Mouse (Mus musculus) limb, embryonic 11.5 days (tissue): ENCODE results near the gene Aptx. TPM values are rescaled to one million over a fixed set of nuclear protein-coding genes. Genes with fewer than 3 reads are reported as not detected.
A peak's percentile ranks its signal among the peaks of the same experiment; 100 is the strongest.

ENCODE experiments used
- ATAC-seq: fragments of 200-750 bp; cut with Nextera tagmentation; 2 replicates; pipeline ENCODE4 v1.8.0; 2017; ENCODE audit warnings: low read depth; ENCODE audit not compliant: insufficient number of reproducible peaks, low FRiP score, low TSS enrichment
- DNase-seq: peaks from one replicate; pipeline ENCODE4 v3.0.0-alpha.2; 2015; ENCODE audit warnings: low spot score
- H3K27ac ChIP-seq: fragments of 300-500 bp; sonication (generic); replicated peaks from 2 replicates; pipeline ENCODE4 v1.5.1; 2014; ENCODE audit warnings: low read depth, mild to moderate bottlenecking, low read length
- H3K27me3 ChIP-seq: fragments of 300-500 bp; sonication (generic); 2 replicates; pipeline ENCODE4 v1.6.1; 2014; ENCODE audit warnings: mild to moderate bottlenecking, low read length, mixed read lengths; ENCODE audit not compliant: control insufficient read depth, insufficient read depth
- H3K36me3 ChIP-seq: fragments of 300-500 bp; sonication (generic); 2 replicates; pipeline ENCODE4 v1.6.1; 2014; ENCODE audit warnings: mild to moderate bottlenecking, low read length, moderate library complexity, mixed read lengths; ENCODE audit not compliant: control insufficient read depth, insufficient read depth
- H3K4me1 ChIP-seq: fragments of 300-500 bp; sonication (generic); 2 replicates; pipeline ENCODE4 v1.6.1; 2014; ENCODE audit warnings: low read length, mixed read lengths; ENCODE audit not compliant: control insufficient read depth, insufficient read depth
- H3K4me2 ChIP-seq: fragments of 300-500 bp; sonication (generic); 2 replicates; pipeline ENCODE4 v1.6.1; 2014; ENCODE audit warnings: low read depth, mild to moderate bottlenecking, moderate library complexity; ENCODE audit not compliant: severe bottlenecking
- H3K4me3 ChIP-seq: fragments of 300-500 bp; sonication (generic); 2 replicates; pipeline ENCODE4 v1.5.1; 2014; ENCODE audit warnings: low read depth, low read length
- H3K9ac ChIP-seq: fragments of 300-500 bp; sonication (generic); 2 replicates; pipeline ENCODE4 v1.6.1; 2014; ENCODE audit warnings: mild to moderate bottlenecking, low read length
- H3K9me3 ChIP-seq: fragments of 300-500 bp; sonication (generic); 2 replicates; pipeline ENCODE4 v1.6.1; 2016; ENCODE audit warnings: low read length; ENCODE audit not compliant: control insufficient read depth
- WGBS: fragments of 180-500 bp; shearing (Covaris S2); extraction: QIAGEN DNeasy Blood & Tissue Kit; methylation state at CpG from one replicate; pipeline ENCODE4 v1.1.7; 2014; 5-methylcytosine and 5-hydroxymethylcytosine counted together
- polyA plus RNA-seq: library from polyadenylated mRNA; unstranded; fragments of >200 nt; fragmentation: Nextera tagmentation; extraction: Ambion mirVana; gene quantifications from 2 replicates; pipeline ENCODE4 v1.2.1, GENCODE M21; 2014

The Aptx gene
- polyA plus RNA-seq, 1 experiment from 2014 or later = 35.4 TPM

DNA sequence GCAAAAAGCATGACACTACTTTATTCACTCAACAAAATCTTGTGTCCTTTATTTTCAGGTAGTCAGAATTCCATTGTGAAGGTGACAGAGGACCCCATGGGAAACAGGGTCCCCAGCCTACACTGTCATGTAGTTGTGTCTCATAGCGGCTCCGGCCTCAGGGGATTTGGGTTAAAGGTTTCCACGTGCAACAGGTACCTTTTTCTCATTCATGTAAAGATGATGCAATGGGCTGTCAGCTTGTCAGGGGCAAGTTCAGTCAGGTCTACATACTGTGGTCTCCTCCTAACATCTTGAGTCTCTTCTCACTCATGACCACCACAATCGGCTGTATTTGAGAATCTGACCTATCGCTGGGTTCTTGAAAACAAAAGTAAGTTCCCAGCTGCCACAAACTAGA lies 20.6 kb downstream of the Aptx start:
- no peak for DNase-seq
- ATAC-seq = no peak
- 86% methylated on average over 5 of the region's 5 CpGs for WGBS
- Histone ChIP-seq H3K27me3 (no peaks in the 10 kb centered on the region), H3K27ac (no peak overlapping the region), H3K9ac (no peak overlapping the region), H3K9me3 (no peaks in the 10 kb centered on the region), H3K4me3 (no peak overlapping the region), H3K4me1 (no peaks in the 10 kb centered on the region), H3K36me3 (peaks cover 3% of the 10 kb centered on the region; the same call in 1 of the 2 replicates), H3K4me2 (no peak overlapping the region)

DNA sequence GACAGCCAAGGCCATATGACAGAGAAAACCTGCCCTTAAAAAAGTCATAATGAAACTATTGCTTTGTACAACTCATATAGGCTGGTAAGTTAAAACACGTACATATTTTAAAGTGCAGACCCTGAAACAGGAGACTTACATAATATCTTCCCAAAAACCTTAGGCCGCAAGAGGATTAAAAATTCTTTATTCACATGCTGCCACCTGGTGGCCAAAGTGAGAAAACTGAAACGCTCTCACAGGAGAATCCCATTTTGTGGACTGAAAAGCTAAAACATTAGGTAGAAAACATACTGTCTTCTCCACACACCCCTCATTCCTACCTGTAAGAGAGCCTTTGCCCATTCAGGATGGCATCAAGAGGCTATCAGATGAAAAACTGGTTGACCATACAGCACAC lies 21.1 kb downstream of the Aptx start:
- no peak overlapping the region for H3K27ac ChIP-seq
- peak; percentile 73 for DNase-seq
- 25% methylated on average over 3 of the region's 3 CpGs for WGBS
- no peaks in the 10 kb centered on the region for H3K9me3 ChIP-seq
- H3K4me3 ChIP-seq = no peak overlapping the region
- no peaks in the 10 kb centered on the region for H3K27me3 ChIP-seq
- no peaks in the 10 kb centered on the region for H3K4me1 ChIP-seq
- peaks cover 3% of the 10 kb centered on the region; the same call in 1 of the 2 replicates for H3K36me3 ChIP-seq
- no peak overlapping the region for H3K9ac ChIP-seq
- H3K4me2 ChIP-seq = no peak overlapping the region
- no peak for ATAC-seq

DNA sequence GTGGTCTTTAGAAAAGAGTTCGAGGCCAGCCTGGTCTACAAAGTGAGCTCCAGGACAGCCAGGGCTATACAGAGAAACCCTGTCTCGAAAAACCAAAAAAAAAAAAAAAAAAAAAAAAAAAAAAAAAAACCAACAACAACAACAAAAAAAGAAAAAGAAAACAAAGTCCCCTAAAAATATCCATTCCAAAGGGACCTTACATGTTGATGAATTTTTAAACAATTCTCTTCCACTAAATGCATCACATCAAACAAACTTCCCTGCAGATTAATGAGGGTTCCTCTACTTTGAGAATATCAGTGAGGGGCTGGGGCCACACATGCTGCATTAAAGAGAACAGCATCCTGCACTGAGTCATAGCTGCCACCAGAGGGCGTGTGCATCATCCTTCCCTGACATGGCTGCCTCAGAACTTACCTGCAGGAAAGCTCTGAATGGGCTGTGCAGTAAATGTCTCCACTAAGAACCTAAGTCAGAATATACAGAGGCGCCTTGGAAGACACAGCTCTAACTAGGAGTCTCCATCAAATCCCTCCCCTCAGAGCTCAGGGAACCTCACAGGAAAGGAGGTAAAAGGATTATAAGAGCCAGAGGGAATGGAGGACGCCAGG lies 22.6 kb downstream of the Aptx start:
- Histone ChIP-seq H3K9ac (no peak overlapping the region), H3K9me3 (no peaks in the 10 kb centered on the region), H3K4me2 (no peak overlapping the region), H3K36me3 (no peaks in the 10 kb centered on the region), H3K4me1 (peaks cover 4% of the 10 kb centered on the region; the same call in 1 of the 2 replicates), H3K27me3 (no peaks in the 10 kb centered on the region), H3K27ac (no peak overlapping the region), H3K4me3 (no peak overlapping the region)
- ATAC-seq (no peak), DNase-seq (peak; percentile 57)
- 51% methylated on average over 5 of the region's 5 CpGs for WGBS

DNA sequence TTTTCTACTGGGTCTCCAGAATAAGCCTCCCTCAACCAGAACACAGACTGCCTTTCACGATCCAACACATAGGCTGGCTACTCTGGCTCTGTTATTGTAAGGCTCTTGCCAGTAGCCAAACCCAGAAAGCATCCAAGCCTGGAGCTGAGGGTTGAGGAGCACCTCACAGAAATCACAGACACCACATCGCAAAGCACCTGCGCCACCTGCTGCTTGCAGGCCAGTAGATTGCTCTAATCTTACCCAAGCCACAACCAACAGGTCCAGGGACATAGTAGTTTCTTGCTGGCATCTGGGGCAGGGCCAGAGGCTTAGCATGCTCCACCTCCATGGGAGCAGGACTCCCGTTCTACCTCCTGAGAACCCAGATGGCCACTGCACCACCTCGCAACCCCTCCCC lies 25.9 kb downstream of the Aptx start:
- 27% methylated on average over 5 of the region's 5 CpGs for WGBS
- H3K4me2 ChIP-seq = no peak overlapping the region
- H3K27ac ChIP-seq = no peak overlapping the region
- no peaks in the 10 kb centered on the region for H3K9me3 ChIP-seq
- no peak overlapping the region for H3K4me3 ChIP-seq
- DNase-seq (peak; percentile 43), ATAC-seq (no peak)
- H3K4me1 ChIP-seq = peaks cover 4% of the 10 kb centered on the region; the same call in 1 of the 2 replicates
- no peaks in the 10 kb centered on the region for H3K36me3 ChIP-seq
- H3K27me3 ChIP-seq = no peaks in the 10 kb centered on the region
- H3K9ac ChIP-seq = no peak overlapping the region

DNA sequence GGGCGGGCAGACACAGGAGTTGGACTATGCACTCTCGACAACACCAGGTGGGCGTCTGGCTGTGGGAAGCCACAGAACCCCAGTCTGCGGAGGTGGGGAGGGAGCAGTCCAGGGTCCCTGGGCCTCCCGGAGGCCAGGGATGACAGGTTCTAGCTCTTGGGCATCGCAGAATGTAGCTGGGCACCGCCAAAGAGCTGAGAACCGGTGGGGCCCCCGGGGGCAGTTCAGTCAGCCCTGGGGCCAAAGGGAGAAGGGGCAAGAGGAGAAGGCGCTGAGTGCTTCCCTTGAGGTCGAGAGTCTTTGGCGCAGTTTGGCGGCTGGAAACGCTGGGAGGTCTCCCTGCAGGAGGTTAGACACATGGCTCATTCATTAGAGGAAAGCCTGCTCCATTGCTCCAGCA lies 26.7 kb downstream of the Aptx start:
- 13% methylated on average over 14 of the region's 14 CpGs for WGBS
- H3K9me3 ChIP-seq = no peaks in the 10 kb centered on the region
- peak; percentile 25 for DNase-seq
- no peaks in the 10 kb centered on the region for H3K36me3 ChIP-seq
- H3K27me3 ChIP-seq = no peaks in the 10 kb centered on the region
- peak overlapping the region; percentile 19; the same call in 1 of the 2 replicates for H3K4me2 ChIP-seq
- H3K27ac ChIP-seq = no peak overlapping the region
- no peak for ATAC-seq
- no peak overlapping the region for H3K9ac ChIP-seq
- peaks cover 4% of the 10 kb centered on the region; the same call in 1 of the 2 replicates for H3K4me1 ChIP-seq
- no peak overlapping the region for H3K4me3 ChIP-seq

DNA sequence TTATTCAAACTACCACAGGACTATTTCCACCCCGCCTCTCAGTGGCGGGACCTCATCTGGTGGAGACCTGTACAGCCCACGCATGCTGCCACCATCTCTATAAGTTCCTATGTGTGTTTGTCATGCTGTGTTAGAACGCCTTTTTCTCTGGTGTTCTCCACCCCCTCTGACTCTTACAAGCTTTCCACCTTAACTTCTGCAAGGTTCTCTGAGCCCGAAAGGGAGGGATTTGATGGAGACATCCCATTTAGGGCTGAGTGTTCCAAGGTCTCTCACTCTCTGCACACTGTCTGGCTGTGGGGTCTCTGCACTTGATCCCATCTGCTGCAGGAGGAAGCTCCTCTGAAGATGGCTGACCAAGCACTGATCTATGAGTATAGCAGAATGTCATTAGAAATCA lies 29.5 kb downstream of the Aptx start:
- no peaks in the 10 kb centered on the region for H3K36me3 ChIP-seq
- no peak for DNase-seq
- no peak overlapping the region for H3K27ac ChIP-seq
- WGBS = 96% methylated on average over 5 of the region's 5 CpGs
- no peaks in the 10 kb centered on the region for H3K27me3 ChIP-seq
- H3K9me3 ChIP-seq = no peaks in the 10 kb centered on the region
- H3K9ac ChIP-seq = no peak overlapping the region
- no peak for ATAC-seq
- no peak overlapping the region for H3K4me2 ChIP-seq
- H3K4me1 ChIP-seq = peaks cover 4% of the 10 kb centered on the region; the same call in 1 of the 2 replicates
- no peak overlapping the region for H3K4me3 ChIP-seq

DNA sequence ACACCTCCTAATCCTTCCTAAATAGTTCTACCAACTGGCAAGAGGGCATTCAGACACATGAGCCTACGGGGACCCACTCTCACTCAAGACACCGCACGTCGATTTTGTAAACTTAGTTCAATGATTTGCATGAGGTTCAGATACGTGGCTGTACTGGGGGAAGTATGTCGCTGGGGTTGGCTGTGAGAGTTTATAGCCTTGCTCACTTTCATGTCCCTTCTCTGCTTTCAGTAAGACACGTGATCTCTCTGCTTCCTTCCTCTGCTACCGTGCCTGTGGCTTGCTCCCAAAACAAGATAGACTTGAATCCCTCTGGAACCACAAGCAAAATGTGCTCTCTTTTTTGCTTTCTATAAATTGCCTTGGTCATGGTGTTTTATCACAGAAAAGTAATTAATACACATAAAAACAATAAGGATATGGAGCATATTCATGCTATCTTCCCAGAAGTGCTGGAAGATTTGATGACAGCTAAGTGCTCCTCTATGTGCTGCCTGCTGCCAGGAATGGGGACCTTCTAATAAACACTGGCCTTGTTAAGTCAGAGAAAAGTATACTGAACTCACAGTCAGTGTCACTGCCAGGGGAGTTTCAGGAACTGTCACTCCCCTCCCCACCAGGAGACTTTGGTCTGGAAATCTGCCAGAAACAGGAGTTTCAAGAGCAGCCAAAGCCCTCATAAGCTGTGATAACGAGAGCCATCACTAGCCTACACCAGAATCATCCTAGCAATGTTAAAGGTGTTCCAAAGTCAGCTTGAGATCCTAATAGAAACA lies 36.6 kb downstream of the Aptx start:
- no peaks in the 10 kb centered on the region for H3K9me3 ChIP-seq
- H3K4me3 ChIP-seq = no peak overlapping the region
- no peak overlapping the region for H3K27ac ChIP-seq
- no peaks in the 10 kb centered on the region for H3K27me3 ChIP-seq
- 81% methylated on average over 9 of the region's 9 CpGs for WGBS
- ATAC-seq (no peak), DNase-seq (no peak)
- H3K4me1 ChIP-seq = no peaks in the 10 kb centered on the region
- no peaks in the 10 kb centered on the region for H3K36me3 ChIP-seq
- no peak overlapping the region for H3K9ac ChIP-seq
- H3K4me2 ChIP-seq = no peak overlapping the region

DNA sequence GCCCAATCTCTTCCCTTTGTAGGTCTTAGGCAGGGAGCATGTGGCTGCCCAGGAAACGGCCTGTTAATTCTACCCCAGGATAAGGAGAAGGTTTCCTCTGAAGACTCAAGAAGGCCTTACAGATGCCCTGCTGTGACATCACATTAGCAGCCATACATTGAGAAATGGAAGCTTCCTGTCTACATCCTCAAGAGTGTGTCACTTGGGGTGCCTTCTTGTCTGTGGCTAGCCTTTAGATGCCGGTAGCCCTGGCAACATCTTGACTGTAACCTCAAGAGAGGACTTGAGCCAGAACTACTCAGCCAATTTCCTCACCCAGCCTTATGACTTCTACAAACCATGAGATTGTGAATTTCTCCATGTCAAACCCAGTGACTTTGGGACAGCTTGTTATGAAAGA lies 51.9 kb downstream of the Aptx start:
- DNase-seq (no peak), ATAC-seq (no peak)
- no peaks in the 10 kb centered on the region for H3K4me1 ChIP-seq
- H3K9ac ChIP-seq = no peak overlapping the region
- H3K27ac ChIP-seq = no peak overlapping the region
- no peaks in the 10 kb centered on the region for H3K9me3 ChIP-seq
- H3K4me2 ChIP-seq = no peak overlapping the region
- no peaks in the 10 kb centered on the region for H3K27me3 ChIP-seq
- no peaks in the 10 kb centered on the region for H3K36me3 ChIP-seq
- 88% methylated on average over 2 of the region's 2 CpGs for WGBS
- no peak overlapping the region for H3K4me3 ChIP-seq
